Mouse (Mus musculus): ENCODE measurements around the gene Pde11a. TPM values are rescaled to one million over a fixed set of nuclear protein-coding genes. Genes with fewer than 3 reads are reported as not detected.

The Pde11a gene
- polyA plus RNA-seq, 1 experiment, result not detected

DNA sequence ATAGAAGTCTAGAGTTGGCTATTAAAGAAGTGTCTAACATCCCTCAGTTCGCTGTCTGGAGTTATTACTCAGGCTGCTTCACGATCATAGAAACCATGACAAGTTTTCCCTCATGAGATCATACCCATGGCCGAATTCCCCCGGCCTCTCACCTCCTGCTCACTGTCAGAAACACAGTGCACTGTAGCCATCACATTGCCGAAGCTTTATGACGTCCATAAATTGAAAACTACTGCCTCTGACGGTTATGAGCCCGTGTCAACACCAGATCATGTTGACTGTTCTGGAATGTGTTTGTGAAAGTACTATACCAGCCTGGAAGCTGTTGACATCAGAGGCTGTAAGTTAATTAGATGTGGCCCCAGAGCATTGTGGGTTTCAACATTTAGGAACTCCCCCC lies 387.9 kb downstream of the Pde11a start:
- no peaks in the 10 kb centered on the region for H3K79me2 ChIP-seq (ENCODE audit: control insufficient read depth, insufficient read depth)
- TF ChIP-seq POLR2AphosphoS2 (IDR thresholded peaks at IDR 0.05; ENCODE audit: insufficient read length, low read depth) (no peak), MYOG (IDR thresholded peaks at IDR 0.05; ENCODE audit: control insufficient read depth in 1 of 3, insufficient read depth in 1 of 3, insufficient read length in 2 of 3, low read depth in 2 of 3) (no peak), MYOD1 (IDR thresholded peaks at IDR 0.05; ENCODE audit: control insufficient read depth in 1 of 3, insufficient read length in 2 of 3, low read depth in 2 of 3) (no peak), TCF3 (IDR thresholded peaks at IDR 0.05; ENCODE audit: insufficient read length, low read depth) (no peak), E2F4 (IDR thresholded peaks at IDR 0.05; ENCODE audit: insufficient read depth) (no peak), MAX (IDR thresholded peaks at IDR 0.05; ENCODE audit: low read depth) (no peak), SRF (IDR thresholded peaks at IDR 0.05; ENCODE audit: control insufficient read depth, insufficient read length, low read depth) (no peak), TCF12 (IDR thresholded peaks at IDR 0.05; ENCODE audit: insufficient read depth, poor library complexity, severe bottlenecking) (no peak), CEBPB (IDR thresholded peaks at IDR 0.05; ENCODE audit: insufficient read depth, poor library complexity, severe bottlenecking) (no peak), USF1 (IDR thresholded peaks at IDR 0.05; ENCODE audit: low read depth) (no peak)
- H3K4me2 ChIP-seq (ENCODE audit: low read depth), result no peak overlapping the region
- H3K36me3 ChIP-seq (ENCODE audit: control insufficient read depth, insufficient read depth), result no peaks in the 10 kb centered on the region
- peaks cover 34% of the 10 kb centered on the region for H3K27me3 ChIP-seq (ENCODE audit: control insufficient read depth, insufficient read depth, insufficient read length)
- H3K4me3 ChIP-seq, result no peak overlapping the region
- no peak overlapping the region for H3ac ChIP-seq (ENCODE audit: control insufficient read depth, insufficient read length)

Other genes starting within 250 kb of the Pde11a start
- not detected for gene Cyct, start 21.7 kb upstream of the Pde11a start, polyA plus RNA-seq (2012; fragmentation: generic; extraction: Trizol)
- gene Rbm45, start 31.2 kb upstream of the Pde11a start, polyA plus RNA-seq (2012; fragmentation: generic; extraction: Trizol), result 23.2 TPM
- gene Osbpl6, start 67.7 kb upstream of the Pde11a start, polyA plus RNA-seq (2012; fragmentation: generic; extraction: Trizol), result 1.7 TPM